13 mouse cellular contexts compared by ENCODE assay signal in the genomic region with DNA sequence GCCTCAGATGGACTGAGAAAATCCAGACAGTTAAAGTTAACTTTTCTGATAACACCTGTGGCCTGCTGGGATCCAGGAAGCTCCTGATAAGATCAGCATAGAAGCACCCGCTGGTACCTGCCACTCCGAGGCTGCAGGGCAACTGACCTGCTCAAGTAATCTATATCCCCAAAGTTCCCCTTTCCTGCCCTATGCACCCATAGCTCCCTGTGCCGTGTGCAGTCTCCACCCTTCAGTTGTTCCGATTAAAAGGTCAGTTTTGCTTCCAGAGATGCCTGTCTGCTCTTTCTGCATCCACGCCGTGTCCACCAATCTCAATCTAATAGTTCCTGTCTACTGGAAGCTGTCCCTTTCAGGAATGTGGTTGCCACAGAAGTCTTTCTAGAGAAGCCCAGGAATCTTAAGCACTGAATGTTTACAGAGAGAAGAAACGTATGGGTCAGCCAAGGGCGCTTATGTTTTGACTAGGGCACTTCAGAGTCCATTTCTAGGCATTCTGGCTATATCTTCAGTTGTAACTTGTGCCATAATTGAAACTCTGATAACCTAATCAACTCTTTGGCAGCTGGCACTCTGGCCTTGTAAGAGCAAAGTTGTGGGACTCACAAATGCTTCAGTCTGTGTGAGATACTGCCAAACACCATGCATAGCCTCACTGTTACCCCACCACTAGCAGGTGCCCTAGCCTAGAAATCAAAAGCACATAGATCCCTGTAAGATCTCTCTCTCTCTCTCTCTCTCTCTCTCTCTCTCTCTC. TPM values are rescaled to one million over a fixed set of nuclear protein-coding genes. Genes with fewer than 3 reads are reported as not detected.
DNase-seq lines count a peak whose midpoint lies in the region; ATAC-seq and TF ChIP-seq lines count a peak whose summit lies in the region.
"Had no signal": no experiment of that assay in that cellular context is flagged by ENCODE, and none has a peak within 500 bp of the region (broad histone marks: within the 10 kb centered on the region; RNA-seq: fewer than 3 reads in every experiment).

No protein-coding gene starts in this region.

- 45% methylated on average over 8 of the region's 8 CpGs for WGBS in intestine, embryonic 15.5 days
- 42% methylated on average over 8 of the region's 8 CpGs for WGBS in intestine, postnatal 0 days

- ATAC-seq in intestine, embryonic 15.5 days = peak; percentile 64; the same call in 1 of the 2 replicates
- no peak for ATAC-seq in intestine, postnatal 0 days
- ATAC-seq in megakaryocyte progenitor cell, adult 5-6 weeks (replicated peaks; ENCODE audit: poor library complexity) = peak; percentile 54

- peak; percentile 57 for DNase-seq in MEL-GATA-1-ER (ENCODE audit: extremely low read depth, low read depth)
- peak; percentile 69 for DNase-seq in liver
- no peak for DNase-seq in kidney, adult 9 months
- DNase-seq in gastrocnemius, adult 18-20 months (ENCODE audit: low spot score) = no peak
- DNase-seq in cerebellum, adult 8-10 months = no peak
- DNase-seq: cerebellum, postnatal 10 days; midbrain, embryonic 14.5 days; thymus, adult 18-20 months had no signal

- no peaks in the 10 kb centered on the region for H3K4me1 ChIP-seq in intestine, embryonic 15.5 days (replicated peaks)
- H3K4me1 ChIP-seq in intestine, postnatal 0 days (replicated peaks; ENCODE audit: control insufficient read depth, insufficient read depth, low read length) = no peaks in the 10 kb centered on the region
- H3K4me1 ChIP-seq: neural tube, embryonic 13.5 days had no signal

- H3K36me3 ChIP-seq in intestine, embryonic 15.5 days = no peaks in the 10 kb centered on the region
- H3K36me3 ChIP-seq in intestine, postnatal 0 days (ENCODE audit: control insufficient read depth, insufficient read depth) = no peaks in the 10 kb centered on the region

- TF ChIP-seq CTCF in intestine, postnatal 0 days (IDR thresholded peaks at IDR 0.05; ENCODE audit: low read depth) = no peak

- H3K27ac ChIP-seq in intestine, embryonic 15.5 days = no peak overlapping the region
- no peak overlapping the region for H3K27ac ChIP-seq in intestine, postnatal 0 days (ENCODE audit: low read depth, low read length)
- H3K27ac ChIP-seq: layer of hippocampus, adult 2 months; neural tube, embryonic 13.5 days had no signal

- no peak overlapping the region for H3K9ac ChIP-seq in intestine, embryonic 15.5 days
- no peak overlapping the region for H3K9ac ChIP-seq in intestine, postnatal 0 days (ENCODE audit: low read depth, low read length)
- H3K9ac ChIP-seq: neural tube, embryonic 13.5 days had no signal

- H3K27me3 ChIP-seq in intestine, embryonic 15.5 days (replicated peaks) = no peaks in the 10 kb centered on the region
- H3K27me3 ChIP-seq in intestine, postnatal 0 days (replicated peaks; ENCODE audit: control insufficient read depth, insufficient read depth, low read length) = no peaks in the 10 kb centered on the region
- H3K27me3 ChIP-seq: neural tube, embryonic 13.5 days had no signal

- no peak overlapping the region for H3K4me2 ChIP-seq in intestine, embryonic 15.5 days (replicated peaks)
- H3K4me2 ChIP-seq in intestine, postnatal 0 days (replicated peaks; ENCODE audit: low read depth) = no peak overlapping the region
- H3K4me2 ChIP-seq: neural tube, embryonic 13.5 days had no signal

- H3K9me3 ChIP-seq in intestine, embryonic 15.5 days = no peaks in the 10 kb centered on the region
- H3K9me3 ChIP-seq in intestine, postnatal 0 days (ENCODE audit: control insufficient read depth) = no peaks in the 10 kb centered on the region
- H3K9me3 ChIP-seq: neural tube, embryonic 13.5 days had no signal

- H3K4me3 ChIP-seq in intestine, embryonic 15.5 days (replicated peaks) = no peak overlapping the region
- H3K4me3 ChIP-seq in intestine, postnatal 0 days (ENCODE audit: low read depth, low read length) = no peak overlapping the region
- H3K4me3 ChIP-seq: layer of hippocampus, adult 2 months; neural tube, embryonic 13.5 days had no signal

RNA-seq across cellular contexts. Expression of gene Vopp1, which starts 57.7 kb away (rescaled TPM):
- 30.9 and 32.3 TPM in 2 replicates for polyA plus RNA-seq in intestine, embryonic 15.5 days (2015; fragmentation: Nextera tagmentation; extraction: Ambion mirVana)
- 11.2 and 11.9 TPM in 2 replicates for polyA plus RNA-seq in intestine, postnatal 0 days (2015; fragmentation: Nextera tagmentation; extraction: Ambion mirVana)
- 10.0 and 12.0 TPM in 2 replicates for total RNA-seq in megakaryocyte progenitor cell, adult 5-6 weeks (2015)
- total RNA-seq in megakaryocyte progenitor cell, adult 5-6 weeks (2017) = 10.1 and 14.5 TPM in 2 replicates
- total RNA-seq in gastrocnemius, adult 18-20 months (2021) = 1 to 10 TPM; 4.5 to 4.7 TPM

Comparison
In these comparisons a context has a peak if more than half of its experiments do, and no peak if none do; other contexts are left out.
1. DNase-seq: peak in MEL-GATA-1-ER (single experiment) and liver (single experiment); none in kidney, adult 9 months (single experiment), gastrocnemius, adult 18-20 months (single experiment) and cerebellum, adult 8-10 months (single experiment).